Mouse (Mus musculus): ENCODE data around the gene Car3. TPM values are rescaled to one million over a fixed set of nuclear protein-coding genes. Genes with fewer than 3 reads are reported as not detected.

Car3 gene
- polyA plus RNA-seq, 1 experiment from 2014 or later: 138 TPM

- no peaks in the 10 kb centered on the region for H3K27me3 ChIP-seq (ENCODE audit: control insufficient read depth, insufficient read depth, low read depth, low read length)
- H3K27ac ChIP-seq (ENCODE audit: low read length): no peak overlapping the region
- no peak for ATAC-seq (ENCODE audit: low read depth)
- 72% methylated on average over 2 of the region's 2 CpGs for WGBS (ENCODE audit: insufficient replicate concordance)
- H3K36me3 ChIP-seq (ENCODE audit: control insufficient read depth, insufficient read depth): no peaks in the 10 kb centered on the region
- no peak overlapping the region for H3K4me2 ChIP-seq (ENCODE audit: low read depth, low read length)
- H3K9ac ChIP-seq (ENCODE audit: low read depth, low read length): no peak overlapping the region
- no peak overlapping the region for H3K4me3 ChIP-seq (ENCODE audit: low read depth, low read length)
- no peaks in the 10 kb centered on the region for H3K4me1 ChIP-seq (ENCODE audit: control insufficient read depth, low read depth, low read length)
- no peaks in the 10 kb centered on the region for H3K9me3 ChIP-seq (replicated peaks; ENCODE audit: control insufficient read depth, low read length)
Observed at GRCm38 (mm10) chr3:14848587-14849254, 14.6 kb upstream of the Car3 start.

DNA sequence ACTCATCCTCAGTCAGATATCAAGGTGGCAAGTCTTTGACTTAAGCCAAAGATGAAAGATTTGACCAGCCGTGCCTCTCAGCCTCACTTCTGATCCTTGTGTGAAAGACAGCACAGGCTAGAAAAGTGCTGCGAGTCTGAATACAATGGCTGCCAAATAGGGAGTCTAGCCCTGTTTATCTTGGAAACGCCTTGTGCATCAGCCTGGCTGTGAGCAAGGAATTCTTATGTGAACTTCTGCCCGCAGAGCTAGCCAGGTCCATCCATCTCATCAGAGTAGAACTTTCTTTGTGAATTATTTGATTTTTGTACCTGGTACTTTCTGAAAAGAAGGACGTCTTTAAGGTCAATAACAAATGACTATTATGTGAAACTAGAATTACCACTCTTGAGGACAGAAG lies 9.3 kb upstream of the Car3 start:
- no peak overlapping the region for H3K4me2 ChIP-seq (ENCODE audit: low read depth, low read length)
- H3K4me1 ChIP-seq (ENCODE audit: control insufficient read depth, low read depth, low read length): no peaks in the 10 kb centered on the region
- no peak overlapping the region for H3K27ac ChIP-seq (ENCODE audit: low read length)
- H3K4me3 ChIP-seq (ENCODE audit: low read depth, low read length): no peak overlapping the region
- no peaks in the 10 kb centered on the region for H3K9me3 ChIP-seq (replicated peaks; ENCODE audit: control insufficient read depth, low read length)
- 53% methylated on average over 5 of the region's 5 CpGs for WGBS (ENCODE audit: insufficient replicate concordance)
- no peaks in the 10 kb centered on the region for H3K27me3 ChIP-seq (ENCODE audit: control insufficient read depth, insufficient read depth, low read depth, low read length)
- ATAC-seq (ENCODE audit: low read depth): no peak
- no peak overlapping the region for H3K9ac ChIP-seq (ENCODE audit: low read depth, low read length)
- no peaks in the 10 kb centered on the region for H3K36me3 ChIP-seq (ENCODE audit: control insufficient read depth, insufficient read depth)

DNA sequence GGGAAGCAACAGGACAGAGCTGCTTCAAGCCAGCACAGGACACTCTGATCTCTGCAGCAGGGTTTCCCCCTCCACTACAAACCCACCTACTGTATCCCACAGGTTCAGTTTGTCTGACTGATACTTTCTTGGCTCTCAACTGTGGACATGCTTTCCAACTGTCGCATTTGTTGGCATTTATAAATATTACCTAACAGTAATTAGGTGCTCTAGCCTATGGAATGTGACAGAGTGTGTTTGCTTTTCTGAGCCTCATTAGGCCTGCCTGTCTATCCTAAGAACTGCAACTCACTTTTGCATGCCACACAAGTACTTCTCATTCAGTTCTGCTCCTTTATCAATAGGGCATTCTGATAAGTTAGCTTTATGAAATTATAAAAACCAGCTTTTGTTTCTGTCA lies 8.9 kb upstream of the Car3 start:
- Histone ChIP-seq H3K27me3 (ENCODE audit: control insufficient read depth, insufficient read depth, low read depth, low read length) (no peaks in the 10 kb centered on the region), H3K9me3 (replicated peaks; ENCODE audit: control insufficient read depth, low read length) (no peaks in the 10 kb centered on the region), H3K27ac (ENCODE audit: low read length) (no peak overlapping the region), H3K4me3 (ENCODE audit: low read depth, low read length) (no peak overlapping the region), H3K4me1 (ENCODE audit: control insufficient read depth, low read depth, low read length) (no peaks in the 10 kb centered on the region), H3K9ac (ENCODE audit: low read depth, low read length) (no peak overlapping the region), H3K4me2 (ENCODE audit: low read depth, low read length) (no peak overlapping the region), H3K36me3 (ENCODE audit: control insufficient read depth, insufficient read depth) (no peaks in the 10 kb centered on the region)
- 54% methylated on average over 1 of the region's 1 CpGs for WGBS (ENCODE audit: insufficient replicate concordance)
- ATAC-seq (ENCODE audit: low read depth): no peak

DNA sequence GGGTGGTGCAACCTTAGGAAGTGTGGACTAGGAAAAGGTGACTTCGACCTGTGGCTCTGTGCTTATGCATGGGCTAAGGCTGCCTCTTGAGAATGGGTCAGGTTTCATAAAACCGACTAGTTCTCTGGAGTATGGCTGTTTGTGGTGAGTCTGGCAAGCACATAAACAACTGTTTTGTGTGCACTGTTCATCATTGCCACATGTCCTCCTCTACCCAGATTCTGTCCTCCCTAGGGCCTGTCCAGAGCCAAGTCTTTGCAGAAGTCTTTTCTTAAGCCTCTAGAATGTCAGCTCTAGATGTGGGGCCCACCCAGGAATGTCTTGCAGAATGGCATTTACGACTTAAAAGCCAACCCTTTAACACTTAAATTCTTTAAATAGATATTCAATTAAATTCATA lies 5.4 kb upstream of the Car3 start:
- H3K36me3 ChIP-seq (ENCODE audit: control insufficient read depth, insufficient read depth): no peaks in the 10 kb centered on the region
- no peak overlapping the region for H3K4me2 ChIP-seq (ENCODE audit: low read depth, low read length)
- no peak overlapping the region for H3K27ac ChIP-seq (ENCODE audit: low read length)
- WGBS (ENCODE audit: insufficient replicate concordance): 61% methylated on average over 3 of the region's 3 CpGs
- H3K27me3 ChIP-seq (ENCODE audit: control insufficient read depth, insufficient read depth, low read depth, low read length): peaks cover 6% of the 10 kb centered on the region; the same call in 1 of the 2 replicates
- no peak overlapping the region for H3K9ac ChIP-seq (ENCODE audit: low read depth, low read length)
- H3K4me1 ChIP-seq (ENCODE audit: control insufficient read depth, low read depth, low read length): no peaks in the 10 kb centered on the region
- H3K9me3 ChIP-seq (replicated peaks; ENCODE audit: control insufficient read depth, low read length): no peaks in the 10 kb centered on the region
- no peak overlapping the region for H3K4me3 ChIP-seq (ENCODE audit: low read depth, low read length)
- no peak for ATAC-seq (ENCODE audit: low read depth)

GRCm38 (mm10) chr3:14860291-14860690 lies 3.0 kb upstream of the Car3 start:
- no peak for ATAC-seq (ENCODE audit: low read depth)
- no peaks in the 10 kb centered on the region for H3K9me3 ChIP-seq (replicated peaks; ENCODE audit: control insufficient read depth, low read length)
- no peak overlapping the region for H3K27ac ChIP-seq (ENCODE audit: low read length)
- H3K4me2 ChIP-seq (ENCODE audit: low read depth, low read length): no peak overlapping the region
- H3K4me3 ChIP-seq (ENCODE audit: low read depth, low read length): no peak overlapping the region
- no peaks in the 10 kb centered on the region for H3K36me3 ChIP-seq (ENCODE audit: control insufficient read depth, insufficient read depth)
- H3K27me3 ChIP-seq (ENCODE audit: control insufficient read depth, insufficient read depth, low read depth, low read length): peaks cover 13% of the 10 kb centered on the region
- WGBS (ENCODE audit: insufficient replicate concordance): 57% methylated on average over 3 of the region's 3 CpGs
- no peak overlapping the region for H3K9ac ChIP-seq (ENCODE audit: low read depth, low read length)
- H3K4me1 ChIP-seq (ENCODE audit: control insufficient read depth, low read depth, low read length): no peaks in the 10 kb centered on the region

DNA sequence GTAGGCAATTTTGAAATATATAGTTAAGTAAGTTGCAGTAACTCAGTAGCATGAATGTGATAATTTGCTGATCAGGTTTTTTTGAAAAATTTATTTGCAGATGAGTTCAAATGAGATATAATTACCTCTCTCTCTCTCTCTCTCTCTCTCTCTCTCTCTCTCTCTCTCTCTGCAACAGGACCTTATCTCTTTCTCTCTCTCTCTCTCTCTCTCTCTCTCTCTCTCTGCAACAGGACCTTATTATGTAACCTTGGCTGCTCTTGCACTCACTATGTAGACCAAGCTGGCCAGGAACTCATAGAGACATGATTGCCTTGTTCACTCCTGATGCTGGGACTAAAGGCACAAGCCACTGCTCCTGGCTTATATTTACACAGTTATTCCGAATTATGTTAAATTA lies 2.1 kb upstream of the Car3 start:
- Histone ChIP-seq H3K27ac (ENCODE audit: low read length) (no peak overlapping the region), H3K4me3 (ENCODE audit: low read depth, low read length) (no peak overlapping the region), H3K9ac (ENCODE audit: low read depth, low read length) (no peak overlapping the region), H3K9me3 (replicated peaks; ENCODE audit: control insufficient read depth, low read length) (no peaks in the 10 kb centered on the region), H3K36me3 (ENCODE audit: control insufficient read depth, insufficient read depth) (no peaks in the 10 kb centered on the region), H3K4me2 (ENCODE audit: low read depth, low read length) (no peak overlapping the region), H3K4me1 (ENCODE audit: control insufficient read depth, low read depth, low read length) (no peaks in the 10 kb centered on the region), H3K27me3 (ENCODE audit: control insufficient read depth, insufficient read depth, low read depth, low read length) (peaks cover 13% of the 10 kb centered on the region)
- ATAC-seq (ENCODE audit: low read depth): no peak
- 33% methylated on average over 1 of the region's 1 CpGs for WGBS (ENCODE audit: insufficient replicate concordance)

- Histone ChIP-seq H3K9me3 (replicated peaks; ENCODE audit: control insufficient read depth, low read length) (no peaks in the 10 kb centered on the region), H3K4me2 (ENCODE audit: low read depth, low read length) (no peak overlapping the region), H3K4me3 (ENCODE audit: low read depth, low read length) (no peak overlapping the region), H3K27me3 (ENCODE audit: control insufficient read depth, insufficient read depth, low read depth, low read length) (peaks cover 13% of the 10 kb centered on the region), H3K4me1 (ENCODE audit: control insufficient read depth, low read depth, low read length) (no peaks in the 10 kb centered on the region), H3K36me3 (ENCODE audit: control insufficient read depth, insufficient read depth) (no peaks in the 10 kb centered on the region), H3K27ac (ENCODE audit: low read length) (no peak overlapping the region), H3K9ac (ENCODE audit: low read depth, low read length) (no peak overlapping the region)
- ATAC-seq (ENCODE audit: low read depth): no peak
- 44% methylated on average over 4 of the region's 4 CpGs for WGBS (ENCODE audit: insufficient replicate concordance)
Observed at GRCm38 (mm10) chr3:14861787-14862186, 1.5 kb upstream of the Car3 start.

GRCm38 (mm10) chr3:14862654-14863021 lies 674 bp upstream of the Car3 start:
- ATAC-seq (ENCODE audit: low read depth): peak; percentile 53
- H3K4me1 ChIP-seq (ENCODE audit: control insufficient read depth, low read depth, low read length): no peaks in the 10 kb centered on the region
- peak overlapping the region; percentile 1; the same call in 1 of the 2 replicates for H3K9ac ChIP-seq (ENCODE audit: low read depth, low read length)
- peak overlapping the region; percentile 53 for H3K4me2 ChIP-seq (ENCODE audit: low read depth, low read length)
- WGBS (ENCODE audit: insufficient replicate concordance): 4% methylated on average over 9 of the region's 9 CpGs
- H3K9me3 ChIP-seq (replicated peaks; ENCODE audit: control insufficient read depth, low read length): no peaks in the 10 kb centered on the region
- peak overlapping the region; percentile 47 for H3K4me3 ChIP-seq (ENCODE audit: low read depth, low read length)
- H3K27me3 ChIP-seq (ENCODE audit: control insufficient read depth, insufficient read depth, low read depth, low read length): peaks cover 13% of the 10 kb centered on the region
- H3K36me3 ChIP-seq (ENCODE audit: control insufficient read depth, insufficient read depth): no peaks in the 10 kb centered on the region
- H3K27ac ChIP-seq (ENCODE audit: low read length): 0 out of 2 replicates have a peak overlapping the region, but pooled peaks have one; percentile 11

- H3K4me3 ChIP-seq (ENCODE audit: low read depth, low read length): peak overlapping the region; percentile 47
- no peaks in the 10 kb centered on the region for H3K9me3 ChIP-seq (replicated peaks; ENCODE audit: control insufficient read depth, low read length)
- WGBS (ENCODE audit: insufficient replicate concordance): 54% methylated on average over 2 of the region's 2 CpGs
- ATAC-seq (ENCODE audit: low read depth): peak; percentile 72
- peak overlapping the region; percentile 49; the same call in 1 of the 2 replicates for H3K27ac ChIP-seq (ENCODE audit: low read length)
- H3K36me3 ChIP-seq (ENCODE audit: control insufficient read depth, insufficient read depth): no peaks in the 10 kb centered on the region
- H3K4me1 ChIP-seq (ENCODE audit: control insufficient read depth, low read depth, low read length): no peaks in the 10 kb centered on the region
- H3K4me2 ChIP-seq (ENCODE audit: low read depth, low read length): peak overlapping the region; percentile 53
- H3K9ac ChIP-seq (ENCODE audit: low read depth, low read length): no peak overlapping the region
- H3K27me3 ChIP-seq (ENCODE audit: control insufficient read depth, insufficient read depth, low read depth, low read length): peaks cover 13% of the 10 kb centered on the region
Observed at GRCm38 (mm10) chr3:14863922-14864321, 610 bp downstream of the Car3 start.
